Mouse (Mus musculus): ENCODE data around the gene Etnppl. TPM values are rescaled to one million over a fixed set of nuclear protein-coding genes. Genes with fewer than 3 reads are reported as not detected.

The Etnppl gene
- polyA plus RNA-seq, 1 experiment from 2014 or later = 0.08 TPM

- H3K27ac ChIP-seq = no peak overlapping the region
- 90% methylated on average over 9 of the region's 9 CpGs for WGBS
- H3K4me3 ChIP-seq = no peak overlapping the region
- H3K9ac ChIP-seq = no peak overlapping the region
- ATAC-seq (ENCODE audit: low FRiP score, low read depth) = no peak
- 0 out of 2 replicates have a peak, but pooled peaks cover 7% of the 10 kb centered on the region for H3K4me1 ChIP-seq
- no peaks in the 10 kb centered on the region for H3K9me3 ChIP-seq
- no peak overlapping the region for H3K4me2 ChIP-seq (replicated peaks)
- H3K36me3 ChIP-seq = no peaks in the 10 kb centered on the region
- H3K27me3 ChIP-seq (replicated peaks) = no peaks in the 10 kb centered on the region
These were observed 2.8 kb upstream of the Etnppl start for GRCm38 (mm10) chr3:130614444-130614843.

GRCm38 (mm10) chr3:130615625-130616024, 1.6 kb upstream of the Etnppl start:
- H3K4me1 ChIP-seq = 0 out of 2 replicates have a peak, but pooled peaks cover 7% of the 10 kb centered on the region
- no peaks in the 10 kb centered on the region for H3K27me3 ChIP-seq (replicated peaks)
- H3K9ac ChIP-seq = no peak overlapping the region
- H3K9me3 ChIP-seq = no peaks in the 10 kb centered on the region
- no peak overlapping the region for H3K4me2 ChIP-seq (replicated peaks)
- H3K4me3 ChIP-seq = no peak overlapping the region
- no peaks in the 10 kb centered on the region for H3K36me3 ChIP-seq
- no peak for ATAC-seq (ENCODE audit: low FRiP score, low read depth)
- WGBS = 60% methylated on average over 8 of the region's 8 CpGs
- no peak overlapping the region for H3K27ac ChIP-seq

GRCm38 (mm10) chr3:130620517-130621146, 3.4 kb downstream of the Etnppl start:
- H3K27ac ChIP-seq = no peak overlapping the region
- no peaks in the 10 kb centered on the region for H3K27me3 ChIP-seq (replicated peaks)
- H3K36me3 ChIP-seq = no peaks in the 10 kb centered on the region
- ATAC-seq (ENCODE audit: low FRiP score, low read depth) = no peak
- H3K4me1 ChIP-seq = 0 out of 2 replicates have a peak, but pooled peaks cover 7% of the 10 kb centered on the region
- H3K9me3 ChIP-seq = no peaks in the 10 kb centered on the region
- 74% methylated on average over 12 of the region's 12 CpGs for WGBS
- no peak overlapping the region for H3K9ac ChIP-seq
- H3K4me3 ChIP-seq = no peak overlapping the region
- no peak overlapping the region for H3K4me2 ChIP-seq (replicated peaks)

GRCm38 (mm10) chr3:130628358-130628757, 11.1 kb downstream of the Etnppl start:
- no peaks in the 10 kb centered on the region for H3K4me1 ChIP-seq
- H3K9ac ChIP-seq = no peak overlapping the region
- H3K4me2 ChIP-seq (replicated peaks) = no peak overlapping the region
- H3K27me3 ChIP-seq (replicated peaks) = no peaks in the 10 kb centered on the region
- no peaks in the 10 kb centered on the region for H3K9me3 ChIP-seq
- ATAC-seq (ENCODE audit: low FRiP score, low read depth) = no peak
- H3K36me3 ChIP-seq = no peaks in the 10 kb centered on the region
- 93% methylated on average over 5 of the region's 5 CpGs for WGBS
- no peak overlapping the region for H3K27ac ChIP-seq
- H3K4me3 ChIP-seq = no peak overlapping the region

GRCm38 (mm10) chr3:130633859-130634258, 16.6 kb downstream of the Etnppl start:
- no peak for ATAC-seq (ENCODE audit: low FRiP score, low read depth)
- Histone ChIP-seq H3K27ac (no peak overlapping the region), H3K9me3 (no peaks in the 10 kb centered on the region), H3K27me3 (replicated peaks) (no peaks in the 10 kb centered on the region), H3K9ac (no peak overlapping the region), H3K4me1 (no peaks in the 10 kb centered on the region), H3K4me3 (no peak overlapping the region), H3K36me3 (no peaks in the 10 kb centered on the region), H3K4me2 (replicated peaks) (no peak overlapping the region)
- 76% methylated on average over 5 of the region's 5 CpGs for WGBS

GRCm38 (mm10) chr3:130646110-130646810, 29.0 kb downstream of the Etnppl start:
- Histone ChIP-seq H3K4me1 (no peaks in the 10 kb centered on the region), H3K4me2 (replicated peaks) (no peak overlapping the region), H3K27me3 (replicated peaks) (no peaks in the 10 kb centered on the region), H3K9ac (no peak overlapping the region), H3K27ac (no peak overlapping the region), H3K9me3 (no peaks in the 10 kb centered on the region), H3K4me3 (no peak overlapping the region), H3K36me3 (no peaks in the 10 kb centered on the region)
- WGBS = 79% methylated on average over 11 of the region's 11 CpGs
- ATAC-seq (ENCODE audit: low FRiP score, low read depth) = no peak

GRCm38 (mm10) chr3:130649569-130649968, 32.3 kb downstream of the Etnppl start:
- Histone ChIP-seq H3K4me2 (replicated peaks) (no peak overlapping the region), H3K27me3 (replicated peaks) (no peaks in the 10 kb centered on the region), H3K9ac (no peak overlapping the region), H3K27ac (no peak overlapping the region), H3K9me3 (no peaks in the 10 kb centered on the region), H3K4me3 (no peak overlapping the region), H3K36me3 (no peaks in the 10 kb centered on the region), H3K4me1 (no peaks in the 10 kb centered on the region)
- no peak for ATAC-seq (ENCODE audit: low FRiP score, low read depth)
- WGBS = 61% methylated on average over 6 of the region's 6 CpGs

- WGBS = 90% methylated on average over 6 of the region's 6 CpGs
- no peak overlapping the region for H3K4me3 ChIP-seq
- H3K9me3 ChIP-seq = no peaks in the 10 kb centered on the region
- no peak for ATAC-seq (ENCODE audit: low FRiP score, low read depth)
- no peak overlapping the region for H3K27ac ChIP-seq
- H3K27me3 ChIP-seq (replicated peaks) = no peaks in the 10 kb centered on the region
- H3K36me3 ChIP-seq = no peaks in the 10 kb centered on the region
- no peak overlapping the region for H3K4me2 ChIP-seq (replicated peaks)
- no peaks in the 10 kb centered on the region for H3K4me1 ChIP-seq
- no peak overlapping the region for H3K9ac ChIP-seq
These were observed 43.4 kb downstream of the Etnppl start for GRCm38 (mm10) chr3:130660619-130661018.

GRCm38 (mm10) chr3:130662496-130662895, 45.2 kb downstream of the Etnppl start:
- Histone ChIP-seq H3K36me3 (no peaks in the 10 kb centered on the region), H3K27ac (no peak overlapping the region), H3K27me3 (replicated peaks) (no peaks in the 10 kb centered on the region), H3K4me1 (no peaks in the 10 kb centered on the region), H3K9me3 (no peaks in the 10 kb centered on the region), H3K9ac (no peak overlapping the region), H3K4me2 (replicated peaks) (no peak overlapping the region), H3K4me3 (no peak overlapping the region)
- WGBS = 93% methylated on average over 3 of the region's 3 CpGs
- no peak for ATAC-seq (ENCODE audit: low FRiP score, low read depth)

- H3K9ac ChIP-seq = no peak overlapping the region
- H3K9me3 ChIP-seq = no peaks in the 10 kb centered on the region
- H3K4me2 ChIP-seq (replicated peaks) = no peak overlapping the region
- no peak overlapping the region for H3K4me3 ChIP-seq
- no peaks in the 10 kb centered on the region for H3K27me3 ChIP-seq (replicated peaks)
- H3K27ac ChIP-seq = no peak overlapping the region
- H3K36me3 ChIP-seq = no peaks in the 10 kb centered on the region
- 64% methylated on average over 14 of the region's 14 CpGs for WGBS
- no peaks in the 10 kb centered on the region for H3K4me1 ChIP-seq
- ATAC-seq (ENCODE audit: low FRiP score, low read depth) = no peak
These were observed 54.0 kb downstream of the Etnppl start for GRCm38 (mm10) chr3:130671291-130671690.

GRCm38 (mm10) chr3:130677671-130678460, 60.6 kb downstream of the Etnppl start:
- H3K27me3 ChIP-seq (replicated peaks) = no peaks in the 10 kb centered on the region
- no peaks in the 10 kb centered on the region for H3K36me3 ChIP-seq
- ATAC-seq (ENCODE audit: low FRiP score, low read depth) = no peak
- WGBS = 93% methylated on average over 19 of the region's 19 CpGs
- H3K4me3 ChIP-seq = no peak overlapping the region
- H3K4me2 ChIP-seq (replicated peaks) = no peak overlapping the region
- no peaks in the 10 kb centered on the region for H3K4me1 ChIP-seq
- H3K27ac ChIP-seq = no peak overlapping the region
- H3K9me3 ChIP-seq = no peaks in the 10 kb centered on the region
- no peak overlapping the region for H3K9ac ChIP-seq

- no peaks in the 10 kb centered on the region for H3K4me1 ChIP-seq
- no peak for ATAC-seq (ENCODE audit: low FRiP score, low read depth)
- H3K9me3 ChIP-seq = no peaks in the 10 kb centered on the region
- 83% methylated on average over 2 of the region's 2 CpGs for WGBS
- no peak overlapping the region for H3K27ac ChIP-seq
- no peak overlapping the region for H3K9ac ChIP-seq
- no peaks in the 10 kb centered on the region for H3K36me3 ChIP-seq
- H3K4me2 ChIP-seq (replicated peaks) = no peak overlapping the region
- H3K4me3 ChIP-seq = no peak overlapping the region
- H3K27me3 ChIP-seq (replicated peaks) = no peaks in the 10 kb centered on the region
These were observed 64.0 kb downstream of the Etnppl start for GRCm38 (mm10) chr3:130681226-130681625.

Data from neural tube, embryonic 12.5 days (tissue).